Mouse (Mus musculus): Measurements from ENCODE around the gene Ric1.

Gene Ric1

DNA sequence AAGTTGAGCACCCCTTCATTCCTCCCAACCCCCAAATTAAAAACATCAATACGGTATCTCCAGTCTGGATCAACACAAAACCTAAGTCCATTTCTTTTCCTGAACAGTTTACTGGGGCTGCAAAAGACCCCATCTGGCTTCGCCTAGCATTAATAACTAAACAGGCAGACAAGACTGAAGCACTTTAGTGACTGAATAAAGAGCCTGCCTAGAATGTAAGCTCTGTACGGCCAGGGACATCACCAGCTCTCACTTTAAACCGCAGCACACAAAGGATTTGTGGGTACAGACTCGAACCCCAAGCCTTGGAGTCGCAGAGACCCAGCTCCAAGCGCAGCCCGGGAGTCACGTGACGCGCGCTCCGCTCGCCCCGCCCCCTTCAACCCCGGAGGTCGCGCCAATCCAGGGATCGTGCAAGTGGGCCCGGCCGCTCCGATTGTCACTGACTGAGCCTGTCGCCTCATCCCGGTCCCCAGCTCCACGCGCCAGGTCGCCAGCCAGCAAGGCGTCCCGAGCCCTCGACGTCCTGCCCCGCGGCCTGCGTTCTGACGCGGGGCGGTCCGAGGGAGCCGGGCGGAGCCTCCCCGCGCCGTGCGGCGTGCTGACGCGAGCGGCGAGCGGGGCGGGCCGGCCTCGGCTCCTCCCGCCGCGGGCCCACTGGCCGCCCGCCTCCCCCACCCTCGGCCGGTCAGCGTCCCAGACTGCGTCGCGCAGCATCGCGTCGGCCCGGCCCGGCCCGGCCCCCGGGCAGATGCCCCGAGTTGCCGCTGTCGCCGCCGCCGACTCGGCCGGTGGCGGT, at the start of gene Ric1:
Gene Ric1 (plus strand): TSS at position 646 of the 799 bp plus-strand sequence.
- peak; percentile 78 for DNase-seq (ENCODE audit: low spot score)

DNA sequence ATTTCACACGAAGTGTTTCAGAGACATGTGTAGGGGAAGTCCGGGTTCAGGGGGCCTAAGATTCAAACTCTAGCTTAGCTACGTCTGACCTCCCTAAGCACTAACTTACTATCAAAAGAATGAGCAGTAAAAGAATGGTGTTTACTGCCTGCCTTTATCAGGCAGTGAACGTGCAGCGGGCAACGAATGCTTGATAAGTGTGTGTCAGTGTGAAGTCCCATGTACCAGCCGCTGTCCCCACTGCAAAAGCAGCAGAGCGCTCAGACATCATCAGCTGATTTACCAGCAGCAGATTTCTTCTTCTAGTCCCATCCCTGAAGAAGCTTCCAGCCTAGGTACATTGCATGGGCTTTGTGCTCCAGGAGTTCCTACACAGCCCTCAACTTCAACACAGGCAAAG, 49.7 kb upstream of the Ric1 start:
- DNase-seq (ENCODE audit: low spot score) = no peak

DNA sequence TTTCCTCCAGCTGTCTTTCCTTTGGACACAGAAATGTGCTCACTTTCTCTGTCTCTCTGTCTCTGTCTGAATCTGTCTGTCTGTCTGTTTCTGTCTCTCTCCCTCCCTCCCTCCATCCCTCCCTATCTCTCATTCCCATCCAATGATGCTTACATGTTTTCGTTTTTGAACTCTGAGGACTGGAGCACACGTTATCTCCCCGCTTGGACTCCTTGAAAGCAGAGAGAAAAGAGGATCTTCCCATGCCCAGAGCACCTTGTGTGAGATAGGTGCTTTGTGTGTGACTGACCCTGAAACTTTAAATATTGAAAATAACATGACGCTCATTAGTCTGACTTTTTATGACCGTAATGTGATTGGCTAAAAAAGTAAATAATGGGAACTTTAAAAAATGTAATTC, 49.1 kb upstream of the Ric1 start:
- no peak for DNase-seq (ENCODE audit: low spot score)

DNA sequence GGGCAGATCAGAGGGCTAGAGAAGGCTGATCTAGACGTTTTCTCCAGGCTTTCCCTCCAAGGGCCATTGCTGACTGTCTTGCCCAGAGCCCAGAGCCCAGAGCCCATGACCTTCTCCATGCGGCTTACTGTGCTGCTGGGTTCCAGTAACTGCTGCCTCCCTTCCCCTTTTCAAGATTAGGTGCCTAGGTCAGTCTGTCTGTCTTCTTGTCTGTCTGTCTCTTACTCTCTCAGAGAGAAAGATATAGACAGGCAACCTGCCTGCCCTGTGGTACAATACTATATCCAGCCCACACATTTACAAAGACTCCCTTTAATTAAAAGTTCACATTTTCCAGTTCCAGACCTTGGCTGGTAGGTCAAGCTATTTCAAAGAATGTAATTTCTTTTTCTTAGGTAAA, 47.3 kb upstream of the Ric1 start:
- DNase-seq (ENCODE audit: low spot score) = no peak

DNA sequence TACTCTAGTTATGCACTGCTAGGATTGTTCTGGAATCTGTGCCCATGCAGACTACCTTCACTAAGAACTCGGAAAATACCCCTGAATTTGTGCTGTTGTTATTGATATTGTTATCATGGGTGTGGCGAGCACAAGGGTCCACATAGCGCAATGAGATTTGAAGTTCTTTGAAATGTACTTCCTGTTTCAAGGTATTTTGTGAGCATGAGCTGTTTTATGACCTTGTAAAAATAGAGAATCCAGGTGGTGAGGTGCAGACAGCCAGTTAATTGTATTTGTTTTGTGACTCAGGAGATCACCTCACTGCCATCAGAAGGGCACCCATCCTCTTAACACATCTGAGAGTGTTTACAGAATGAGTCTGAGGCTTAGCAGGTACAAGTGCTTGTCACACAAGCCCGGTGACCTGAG, 46.9 kb upstream of the Ric1 start:
- DNase-seq (ENCODE audit: low spot score) = no peak

DNA sequence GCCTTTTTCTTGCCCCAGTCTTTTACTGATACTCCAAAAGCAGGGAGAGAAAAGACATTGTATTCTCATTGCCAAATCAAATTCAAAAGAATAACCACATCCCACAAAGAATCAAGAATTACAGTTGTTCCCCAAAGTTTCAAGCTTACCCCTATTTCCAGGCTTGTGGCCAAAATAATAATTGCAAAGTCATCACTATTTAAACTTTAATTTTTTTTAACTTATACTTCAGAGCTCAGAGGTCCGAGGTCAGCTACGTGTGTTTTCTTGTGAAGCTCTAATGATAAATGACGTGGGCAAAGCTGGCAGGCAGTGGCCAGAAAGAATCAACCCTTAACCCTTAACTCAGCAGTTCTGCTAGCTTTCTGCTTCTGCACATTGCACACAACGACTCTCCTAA, 43.5 kb upstream of the Ric1 start:
- no peak for DNase-seq (ENCODE audit: low spot score)

DNA sequence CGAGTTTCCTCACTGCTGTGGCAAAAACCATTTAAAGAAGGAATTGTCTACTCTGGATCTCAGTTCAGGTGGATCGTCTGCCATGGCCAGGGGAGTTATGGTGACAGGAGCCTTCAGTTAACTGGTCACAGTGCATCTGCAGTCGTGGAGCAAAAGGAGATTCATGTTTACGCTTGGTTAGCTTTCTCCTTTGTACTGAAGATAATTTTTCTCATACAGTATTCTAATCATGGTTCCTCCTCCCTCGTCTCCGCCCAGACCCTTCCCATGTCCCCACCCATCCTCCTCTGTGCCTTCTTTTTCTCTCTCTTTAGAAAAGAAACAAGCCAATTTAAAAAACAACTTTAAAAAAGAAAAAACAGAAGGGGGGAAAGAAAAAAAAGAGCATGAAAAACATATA, 40.5 kb upstream of the Ric1 start:
- DNase-seq (ENCODE audit: low spot score) = no peak

DNA sequence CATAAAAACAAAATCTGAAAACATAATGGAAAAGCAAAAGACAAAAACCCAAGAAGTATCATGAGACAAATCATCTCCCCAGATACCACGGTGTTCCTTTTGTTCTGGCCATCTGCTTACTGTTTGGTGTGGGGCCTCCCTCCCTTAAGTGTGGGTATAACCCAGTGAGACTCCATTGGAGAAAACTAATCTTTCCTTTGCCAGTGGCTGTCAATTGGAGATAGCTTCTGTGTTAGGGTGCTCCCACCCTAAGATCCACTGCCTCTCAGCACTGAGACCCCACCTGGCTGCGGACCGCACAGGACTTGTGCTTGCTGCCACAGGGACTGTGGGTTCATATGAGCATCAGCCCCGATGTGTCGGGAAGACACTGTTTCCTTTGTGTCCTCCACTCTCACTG, 39.9 kb upstream of the Ric1 start:
- DNase-seq (ENCODE audit: low spot score) = no peak

DNA sequence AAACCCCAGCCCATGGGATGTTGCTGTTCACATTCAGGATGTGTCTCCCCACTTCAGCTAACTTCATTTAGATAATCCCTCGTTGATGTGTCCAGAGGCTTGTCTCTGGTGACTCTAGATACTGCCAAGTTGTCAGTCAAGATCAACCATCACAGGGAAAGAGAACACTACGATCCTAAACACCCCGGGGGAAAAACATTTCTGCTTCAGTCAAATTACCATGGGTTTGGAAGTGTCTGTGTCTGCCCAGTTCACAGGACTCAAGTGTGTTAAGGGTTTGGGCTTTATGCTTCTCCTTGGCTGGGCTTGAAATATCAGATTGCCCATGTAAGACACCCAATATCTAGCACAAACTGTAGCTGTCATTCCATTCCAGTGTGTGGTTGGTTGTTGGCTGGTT, 39.4 kb upstream of the Ric1 start:
- no peak for DNase-seq (ENCODE audit: low spot score)

DNA sequence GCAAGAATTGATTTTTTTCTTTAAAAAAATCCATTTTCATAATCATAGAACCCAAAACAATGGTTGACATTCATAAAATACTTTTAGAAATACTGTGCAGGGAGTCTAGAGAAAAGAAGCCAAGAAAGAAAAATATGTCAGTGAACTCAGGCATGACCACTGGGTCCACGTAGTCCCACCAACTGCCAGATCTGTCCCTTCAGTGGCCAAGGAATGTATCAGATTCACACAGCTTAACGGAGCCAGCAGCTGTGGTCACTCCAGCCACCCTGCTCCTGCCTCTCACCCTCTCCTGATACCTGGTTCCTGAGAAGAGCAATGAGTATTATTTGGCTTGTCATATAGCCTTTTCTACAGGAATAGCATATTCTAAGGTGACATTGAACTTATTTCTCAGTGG, 38.7 kb upstream of the Ric1 start:
- DNase-seq (ENCODE audit: low spot score) = no peak

DNA sequence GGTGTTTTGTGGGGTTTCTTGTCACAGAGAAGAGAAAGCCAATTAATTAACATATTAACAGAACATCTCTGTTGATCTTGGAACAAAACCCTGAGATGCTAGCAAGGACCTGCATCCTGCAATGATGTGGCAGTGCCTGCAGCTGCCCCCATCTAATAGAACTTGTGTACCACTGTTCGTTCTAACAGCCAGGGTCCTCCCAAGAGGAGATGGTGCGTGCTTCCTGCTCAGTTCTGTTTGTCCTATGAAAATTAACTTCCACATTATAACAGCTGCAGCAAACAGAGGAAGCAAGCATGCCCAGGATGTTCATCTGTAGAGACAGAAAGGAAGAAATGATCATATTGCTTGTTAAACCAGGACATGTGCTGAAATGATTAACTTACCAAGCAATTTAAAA, 37.5 kb upstream of the Ric1 start:
- DNase-seq (ENCODE audit: low spot score) = no peak

DNA sequence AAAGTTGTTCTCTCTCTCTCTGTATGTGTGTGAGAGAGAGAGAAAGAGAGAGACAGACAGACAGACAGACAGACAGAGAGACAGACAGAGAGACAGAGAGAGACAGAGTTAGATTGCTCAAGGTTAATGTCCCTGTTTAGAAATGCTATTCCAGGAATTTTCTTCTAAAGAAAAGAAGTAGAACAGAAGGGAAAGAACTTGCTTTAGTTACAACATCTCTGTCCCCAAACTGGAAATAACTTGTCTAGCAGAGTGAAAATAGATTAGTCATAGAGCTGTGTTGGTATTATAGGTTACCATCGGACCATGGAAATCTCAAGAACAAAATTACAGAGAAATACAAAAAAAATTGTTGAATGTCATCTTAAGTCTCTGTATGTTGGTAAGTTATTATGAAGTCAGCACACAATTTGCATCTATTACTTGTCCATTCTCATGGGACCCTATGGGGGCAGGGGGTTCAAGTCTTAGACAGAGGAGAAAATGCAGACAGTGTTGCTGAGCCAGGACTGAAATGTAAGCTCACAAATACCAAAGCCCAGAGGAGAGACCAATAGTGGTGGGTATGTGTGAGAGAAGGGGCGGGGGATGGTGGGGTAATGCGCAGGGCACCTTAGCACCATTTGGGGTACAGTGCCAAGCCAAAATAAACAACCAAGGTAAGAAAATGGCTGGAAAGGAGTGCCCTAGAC, 36.7 kb upstream of the Ric1 start:
- DNase-seq (ENCODE audit: low spot score) = no peak

DNA sequence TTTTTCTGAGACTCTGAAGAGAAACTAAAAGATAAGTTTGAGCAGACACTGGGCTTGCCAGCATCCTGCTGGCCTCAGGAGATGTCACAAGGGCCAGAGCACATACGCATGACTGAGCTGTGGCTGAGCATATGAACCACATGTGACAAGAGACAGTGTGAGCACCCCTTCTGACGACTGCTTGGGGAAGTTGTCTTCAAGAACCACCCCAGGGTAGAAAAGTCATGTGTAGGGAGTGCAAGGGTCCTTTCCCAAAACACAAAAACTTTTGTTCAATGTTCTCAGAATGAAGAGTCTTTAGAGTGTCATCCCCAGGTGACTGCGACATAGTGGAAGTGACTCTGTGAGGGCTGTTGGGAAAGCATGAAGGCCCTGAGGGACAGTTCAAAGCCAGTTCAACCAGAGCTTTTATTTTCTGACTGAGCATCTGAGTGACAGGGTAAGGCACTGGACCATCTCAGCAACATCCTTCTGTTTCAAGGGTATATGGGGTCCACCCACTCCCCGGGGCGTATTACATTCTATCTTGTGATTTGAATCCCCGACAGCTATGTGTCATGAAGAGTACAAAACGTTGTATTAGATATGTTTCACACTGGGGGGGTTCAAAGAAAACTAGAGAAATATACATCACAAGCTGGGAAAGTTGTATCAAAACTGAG, 35.4 kb upstream of the Ric1 start:
- no peak for DNase-seq (ENCODE audit: low spot score)

DNA sequence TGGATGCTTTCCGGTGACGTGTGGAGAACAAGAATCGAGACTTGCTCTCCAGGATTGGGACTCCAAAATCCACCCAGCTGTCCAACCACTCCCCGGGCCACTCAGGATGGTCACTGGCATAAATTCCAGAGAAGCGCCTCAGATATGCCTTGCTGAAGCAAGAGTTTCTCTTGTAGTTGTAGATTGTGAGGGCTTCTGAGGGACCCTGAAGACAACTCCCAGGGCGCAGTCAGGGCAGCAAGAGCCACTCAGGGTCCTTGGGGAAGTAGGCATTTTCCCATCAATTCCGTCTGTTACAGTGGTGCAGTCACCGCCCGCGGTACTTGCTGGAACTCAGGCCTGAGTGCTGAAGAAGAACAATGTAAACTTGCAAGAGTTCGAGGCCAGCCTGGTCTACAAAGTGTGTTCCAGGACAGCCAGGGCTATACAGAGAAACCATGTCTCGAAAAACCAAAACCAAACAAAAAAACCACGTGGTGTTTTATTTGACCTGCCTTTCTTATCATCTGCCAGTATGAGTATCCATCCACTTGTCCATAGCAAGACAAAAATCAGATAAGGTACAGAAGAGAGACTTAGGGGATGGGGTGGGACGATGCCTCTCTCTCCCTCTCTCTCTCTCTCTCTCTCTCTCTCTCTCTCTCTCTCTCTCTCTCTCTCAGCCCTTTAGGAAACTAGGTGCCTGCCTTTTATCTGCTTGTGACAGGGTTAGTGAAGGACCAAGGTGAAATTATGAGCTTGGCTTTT, 34.6 kb upstream of the Ric1 start:
- DNase-seq (ENCODE audit: low spot score) = no peak

DNA sequence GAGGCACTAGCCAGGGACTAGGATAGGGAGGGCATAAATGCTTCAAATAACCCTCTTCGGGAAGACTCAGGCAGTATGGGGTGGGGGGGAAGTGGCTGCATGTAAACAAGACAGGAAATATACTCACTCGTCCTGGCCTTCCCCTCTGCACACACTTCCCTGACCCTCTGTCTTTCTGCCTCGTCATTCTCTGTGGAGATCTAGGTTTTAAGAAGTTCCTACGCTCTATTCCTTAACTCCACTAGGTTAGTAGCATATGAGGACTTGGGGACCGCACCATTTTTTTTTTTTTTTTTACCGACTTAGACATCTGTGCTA, 34.0 kb upstream of the Ric1 start:
- DNase-seq (ENCODE audit: low spot score) = no peak

DNA sequence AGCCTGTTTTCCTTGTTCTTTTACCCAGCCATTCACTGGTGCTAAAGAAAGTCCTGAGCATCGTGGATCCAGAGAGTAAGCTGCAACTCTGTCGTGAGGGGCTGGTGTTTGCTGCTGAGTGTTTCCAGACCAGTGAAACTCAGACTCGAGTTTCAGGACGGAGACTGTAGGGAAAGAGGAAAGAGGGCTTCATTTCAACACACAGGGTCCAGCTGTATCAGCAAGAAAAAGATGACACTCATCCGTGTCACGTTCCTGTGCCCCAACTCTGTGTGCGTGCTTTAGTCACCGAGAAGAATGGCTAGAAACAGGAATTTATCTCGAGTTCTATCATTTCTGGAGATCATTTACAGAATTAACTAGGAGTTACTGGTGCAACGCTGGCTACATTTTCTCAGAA, 33.7 kb upstream of the Ric1 start:
- DNase-seq (ENCODE audit: low spot score) = no peak

DNA sequence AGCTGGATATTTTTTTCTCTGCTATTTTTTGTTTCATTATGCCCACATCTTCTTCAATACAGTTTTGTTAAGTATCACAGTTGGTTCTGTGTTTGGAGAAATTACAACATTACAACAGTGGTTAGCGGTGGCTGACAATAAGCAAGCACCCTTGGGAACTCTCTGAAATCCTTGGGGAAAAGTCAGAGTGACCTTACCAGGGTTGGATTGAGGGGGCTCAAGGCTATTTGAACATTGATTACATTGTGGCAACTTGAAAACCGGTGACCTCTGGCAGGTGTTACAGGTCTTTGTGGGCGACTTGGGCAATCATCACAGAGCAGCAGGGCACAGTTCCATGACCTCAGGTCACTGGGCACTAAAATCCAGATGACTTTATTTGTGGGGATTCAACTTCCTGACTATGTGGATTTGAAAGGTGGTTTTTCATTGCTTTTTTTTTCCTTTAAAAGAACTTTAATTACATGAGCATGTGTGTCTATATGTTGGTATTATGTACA, 32.2 kb upstream of the Ric1 start:
- DNase-seq (ENCODE audit: low spot score) = no peak

DNA sequence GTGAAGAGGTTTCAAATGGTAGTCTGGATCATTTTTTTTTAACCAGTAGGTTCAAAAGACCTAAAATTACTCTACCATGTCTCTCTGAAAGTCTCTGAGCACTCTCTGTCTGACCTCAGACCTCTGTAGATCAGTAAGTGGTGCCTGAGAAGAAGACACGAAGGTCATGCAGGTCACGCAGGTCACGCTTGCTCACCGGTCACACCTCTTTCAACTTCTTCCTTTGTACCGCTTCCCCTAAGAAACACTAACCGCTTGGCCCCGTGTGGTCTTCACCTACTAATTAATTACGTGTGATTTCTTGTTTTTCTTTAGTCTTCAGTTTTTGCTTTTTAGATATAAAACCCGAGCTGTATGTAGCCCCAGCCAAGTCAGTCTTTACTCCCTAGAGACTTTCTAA, 30.6 kb upstream of the Ric1 start:
- no peak for DNase-seq (ENCODE audit: low spot score)

DNA sequence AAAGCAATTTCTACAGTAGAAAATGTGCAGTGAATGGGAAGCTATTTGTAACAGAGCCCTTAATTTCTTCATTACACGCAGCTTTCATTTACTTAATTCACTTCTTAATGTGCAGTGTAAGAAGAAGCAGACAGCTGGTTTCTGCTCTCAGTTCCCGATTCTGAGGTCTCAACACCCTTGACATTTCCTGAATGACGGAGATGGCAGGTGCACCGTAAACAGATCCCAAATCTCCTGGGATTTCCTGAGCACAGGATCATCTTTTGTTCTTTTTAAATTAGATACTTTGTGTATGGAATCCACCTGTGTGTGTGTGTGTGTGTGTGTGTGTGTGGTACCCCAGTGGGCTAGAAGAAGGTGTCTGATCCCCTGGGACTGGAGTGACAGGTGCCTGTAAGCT, 27.6 kb upstream of the Ric1 start:
- no peak for DNase-seq (ENCODE audit: low spot score)

DNA sequence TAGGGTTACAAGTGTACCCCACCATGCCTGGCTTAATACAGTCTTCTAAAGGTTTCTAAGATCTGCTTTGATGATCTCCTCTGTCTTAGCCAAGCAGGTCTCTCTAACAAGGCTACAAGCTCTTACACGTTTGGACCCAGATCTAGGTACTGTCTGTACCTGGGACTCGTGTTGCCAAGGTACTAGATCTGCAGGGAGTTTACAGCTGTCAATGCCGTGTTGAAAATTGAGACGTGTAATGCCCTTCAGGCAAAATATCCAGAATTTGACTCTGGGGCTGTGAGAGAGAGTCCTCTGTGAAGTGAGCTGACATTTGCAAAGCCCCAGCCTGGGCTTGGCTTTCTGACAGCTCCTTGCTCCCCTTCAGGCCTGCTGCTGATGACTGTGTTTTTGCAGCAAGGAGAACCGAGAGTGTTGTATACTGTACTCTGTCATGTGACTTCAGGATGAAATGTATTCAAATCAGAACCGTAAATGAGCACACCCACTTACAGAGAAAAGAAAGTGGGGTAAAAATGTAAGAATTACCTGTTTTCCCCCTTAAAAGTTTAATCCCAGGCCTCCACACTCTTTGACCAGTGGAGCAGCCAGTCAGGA, 26.0 kb upstream of the Ric1 start:
- DNase-seq (ENCODE audit: low spot score) = no peak

DNA sequence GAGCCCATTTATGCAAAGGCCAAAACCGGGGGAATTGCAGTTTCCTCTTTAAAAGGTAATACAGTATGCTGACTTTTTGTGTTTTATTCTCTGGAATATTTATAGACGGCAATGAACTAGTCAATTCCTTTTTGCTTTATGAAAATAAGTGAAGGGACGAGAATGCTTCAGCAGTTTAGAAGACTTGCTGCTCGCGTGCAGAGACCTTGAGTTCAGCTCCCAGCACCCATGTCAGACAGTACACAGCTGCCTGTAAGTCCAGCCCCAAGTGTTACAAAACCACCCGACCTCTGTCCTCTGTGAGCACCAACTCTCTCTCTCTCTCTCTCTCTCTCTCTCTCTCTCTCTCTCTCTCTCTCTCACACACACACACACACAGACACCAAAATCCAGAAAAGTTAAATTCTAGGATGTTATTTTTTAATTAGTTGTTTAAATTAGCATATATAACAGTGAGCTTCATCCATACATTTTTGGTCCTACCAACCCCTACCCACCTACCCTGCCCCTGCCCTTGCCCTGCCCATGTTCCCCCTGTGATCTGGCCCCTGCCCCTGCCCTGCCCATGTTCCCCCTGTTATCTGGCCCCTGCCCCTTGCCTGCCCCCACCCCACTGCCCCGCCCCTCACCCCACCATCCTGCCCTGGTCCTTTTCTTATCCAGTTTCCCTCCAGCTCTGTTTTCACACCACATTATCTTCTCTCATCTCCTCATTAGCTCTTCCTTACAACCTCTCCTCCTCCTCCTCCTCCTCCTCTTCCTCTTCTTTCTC, 25.1 kb upstream of the Ric1 start:
- no peak for DNase-seq (ENCODE audit: low spot score)
